8 mouse cellular contexts compared by ENCODE assay signal in the genomic region with DNA sequence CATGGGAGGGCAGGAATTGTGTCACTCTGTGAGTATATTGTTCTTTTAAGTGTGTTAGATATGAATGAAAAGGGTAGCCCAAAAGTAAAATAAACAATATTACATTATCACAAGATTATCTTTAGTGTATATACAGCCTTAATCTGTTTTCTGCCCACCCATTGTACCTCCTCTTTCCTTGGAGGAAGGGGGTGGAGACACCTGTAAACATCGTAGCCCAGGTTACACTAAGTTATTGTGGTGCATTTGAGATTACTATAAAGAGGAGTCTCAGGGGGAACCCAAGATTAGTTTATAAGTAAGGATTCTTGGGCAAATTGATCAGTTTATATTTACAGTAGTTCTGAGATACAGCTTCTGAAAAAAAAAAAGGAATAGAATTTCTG. TPM values are rescaled to one million over a fixed set of nuclear protein-coding genes. Genes with fewer than 3 reads are reported as not detected.
DNase-seq lines count a peak whose midpoint lies in the region; ATAC-seq lines count a peak whose summit lies in the region.

No protein-coding gene starts in this region.

- ATAC-seq in CD4-positive, CD25-positive, alpha-beta regulatory T cell, adult 4 months = no peak
- no peak for ATAC-seq in neural tube, embryonic 11.5 days (ENCODE audit: insufficient read depth, low FRiP score, low TSS enrichment)
- no peak for ATAC-seq in liver, embryonic 13.5 days (ENCODE audit: low read depth)

- peak; percentile 56 for DNase-seq in CD4-positive, CD25-positive, alpha-beta regulatory T cell, adult 2 months (ENCODE audit: low read depth, low spot score)
- DNase-seq in neural tube, embryonic 11.5 days (ENCODE audit: low spot score) = no peak
- no peak for DNase-seq in neural tube, embryonic 10.5 days (ENCODE audit: extremely low spot score, low spot score)
- DNase-seq in liver, embryonic 13.5 days = no peak
- no peak for DNase-seq in thymus, postnatal 25 days
- DNase-seq in T-cell, adult 2 months (ENCODE audit: low spot score) = no peak
- DNase-seq in yolk sac, embryonic 10.5 days (ENCODE audit: low spot score) = no peak

- no peaks in the 10 kb centered on the region for H3K9me3 ChIP-seq in neural tube, embryonic 11.5 days (ENCODE audit: control insufficient read depth, low read length)
- H3K9me3 ChIP-seq in liver, embryonic 13.5 days (replicated peaks) = no peaks in the 10 kb centered on the region

- no peak overlapping the region for H3K9ac ChIP-seq in neural tube, embryonic 11.5 days (ENCODE audit: low read length)
- H3K9ac ChIP-seq in liver, embryonic 13.5 days = peak overlapping the region; percentile 98

- H3K4me1 ChIP-seq in neural tube, embryonic 11.5 days (ENCODE audit: control insufficient read depth, insufficient read depth, low read length) = peaks cover 5% of the 10 kb centered on the region; the same call in 1 of the 2 replicates
- peaks cover 76% of the 10 kb centered on the region for H3K4me1 ChIP-seq in liver, embryonic 13.5 days (replicated peaks)

- WGBS in neural tube, embryonic 11.5 days = 39% methylated on average over 1 of the region's 1 CpGs
- WGBS in liver, embryonic 13.5 days (ENCODE audit: insufficient replicate concordance) = 12% methylated on average over 1 of the region's 1 CpGs

- H3K4me2 ChIP-seq in neural tube, embryonic 11.5 days (ENCODE audit: low read depth) = peak overlapping the region; percentile 65
- peak overlapping the region; percentile 71 for H3K4me2 ChIP-seq in liver, embryonic 13.5 days

- no peak overlapping the region for H3K27ac ChIP-seq in neural tube, embryonic 11.5 days (ENCODE audit: low read depth, low read length)
- H3K27ac ChIP-seq in liver, embryonic 13.5 days = peak overlapping the region; percentile 96

- no peaks in the 10 kb centered on the region for H3K36me3 ChIP-seq in neural tube, embryonic 11.5 days (ENCODE audit: control insufficient read depth, insufficient read depth, low read length)
- peaks cover 18% of the 10 kb centered on the region for H3K36me3 ChIP-seq in liver, embryonic 13.5 days

- H3K4me3 ChIP-seq in neural tube, embryonic 11.5 days (ENCODE audit: low read depth, low read length) = no peak overlapping the region
- peak overlapping the region; percentile 95 for H3K4me3 ChIP-seq in liver, embryonic 13.5 days (replicated peaks)

- H3K27me3 ChIP-seq in neural tube, embryonic 11.5 days (ENCODE audit: control insufficient read depth, insufficient read depth, low read length) = no peaks in the 10 kb centered on the region
- no peaks in the 10 kb centered on the region for H3K27me3 ChIP-seq in liver, embryonic 13.5 days

RNA-seq across cellular contexts. Expression of a gene that starts 1.3 kb away (rescaled TPM):
- polyA plus RNA-seq in CD4-positive, CD25-positive, alpha-beta regulatory T cell, adult 4 months (2017; shearing (Covaris generic)) = 10 to 100 TPM; 22.1 to 25.3 TPM
- 10.1 and 10.8 TPM in 2 replicates for polyA plus RNA-seq in neural tube, embryonic 11.5 days (2014; fragmentation: Nextera tagmentation; extraction: Ambion mirVana)
- polyA plus RNA-seq in liver, embryonic 13.5 days (2015; fragmentation: Nextera tagmentation; extraction: Ambion mirVana) = 24.1 and 27.0 TPM in 2 replicates
